Mouse (Mus musculus) right cerebral cortex, postnatal 10 days (tissue): Measurements from ENCODE around the gene Rexo5.
A peak's percentile ranks its signal among the peaks of the same experiment; 100 is the strongest.

ENCODE experiments used
- DNase-seq, 2 experiments: peaks; one replicate each; pipeline ENCODE4 v3.0.0; 2021; ENCODE audit warnings: low spot score in 2 of 2

Rexo5 gene

GRCm38 (mm10) chr7:119793586-119794250 is at the start of gene Rexo5, which contains the start of gene Eri2:
TSS of gene Rexo5 (plus strand) at chr7:119794006.
TSS of gene Eri2 (minus strand) at chr7:119794058.
- peak; percentile 89 for DNase-seq

GRCm38 (mm10) chr7:119744321-119744720 is 49.5 kb upstream of the Rexo5 start:
- no peak for DNase-seq

- no peak for DNase-seq
Observed at GRCm38 (mm10) chr7:119745869-119746268, 47.9 kb upstream of the Rexo5 start.

GRCm38 (mm10) chr7:119748761-119749160 is 45.0 kb upstream of the Rexo5 start:
- DNase-seq = no peak

GRCm38 (mm10) chr7:119749942-119750341 is 43.9 kb upstream of the Rexo5 start:
- DNase-seq = no peak

GRCm38 (mm10) chr7:119753696-119754095 is 40.1 kb upstream of the Rexo5 start:
- DNase-seq = no peak

GRCm38 (mm10) chr7:119760527-119760951 is 33.3 kb upstream of the Rexo5 start, which contains the start of gene Acsm3:
TSS of gene Acsm3 (plus strand) at chr7:119760923.
- no peak for DNase-seq

- DNase-seq = no peak
Observed at GRCm38 (mm10) chr7:119762166-119762697, 31.6 kb upstream of the Rexo5 start.

GRCm38 (mm10) chr7:119764377-119764776 is 29.4 kb upstream of the Rexo5 start:
- DNase-seq = no peak

GRCm38 (mm10) chr7:119766996-119767395 is 26.8 kb upstream of the Rexo5 start:
- DNase-seq = no peak

GRCm38 (mm10) chr7:119769895-119770294 is 23.9 kb upstream of the Rexo5 start:
- DNase-seq = no peak

GRCm38 (mm10) chr7:119783453-119783852 is 10.4 kb upstream of the Rexo5 start:
- DNase-seq = no peak

- no peak for DNase-seq
Observed at GRCm38 (mm10) chr7:119784908-119785307, 8.9 kb upstream of the Rexo5 start.

GRCm38 (mm10) chr7:119789024-119789423 is 4.8 kb upstream of the Rexo5 start:
- DNase-seq = no peak

GRCm38 (mm10) chr7:119794251-119794638 is 439 bp downstream of the Rexo5 start:
- no peak for DNase-seq

- no peak for DNase-seq
Observed at GRCm38 (mm10) chr7:119795311-119795710, 1.5 kb downstream of the Rexo5 start.

- DNase-seq = no peak
Observed at GRCm38 (mm10) chr7:119800488-119800887, 6.7 kb downstream of the Rexo5 start.

- no peak for DNase-seq
Observed at GRCm38 (mm10) chr7:119800991-119801390, 7.2 kb downstream of the Rexo5 start.

- DNase-seq = no peak
Observed at GRCm38 (mm10) chr7:119807396-119807795, 13.6 kb downstream of the Rexo5 start.

GRCm38 (mm10) chr7:119808723-119809122 is 14.9 kb downstream of the Rexo5 start:
- no peak for DNase-seq

GRCm38 (mm10) chr7:119835371-119835770 is 41.6 kb downstream of the Rexo5 start:
- DNase-seq = no peak

GRCm38 (mm10) chr7:119835996-119836777 is 42.4 kb downstream of the Rexo5 start:
- DNase-seq = no peak
